Mouse (Mus musculus) erythroblast, embryonic 14.5 days (primary cell): ENCODE data around the gene Trip12.

ENCODE experiments used
- GATA1 ChIP-seq: IDR thresholded peaks from 2 replicates; pipeline ENCODE4 v1.6.1; 2012; ENCODE audit warnings: low read length, inconsistent platforms, mixed read lengths
- TAL1 ChIP-seq: IDR thresholded peaks from 3 replicates; pipeline ENCODE4 v1.6.1; 2012; ENCODE audit warnings: low read length, inconsistent platforms, mixed read lengths

- TF ChIP-seq GATA1: no peak
- no peak for TF ChIP-seq TAL1
These were observed 42.6 kb upstream of the Trip12 start for GRCm38 (mm10) chr1:84882937-84883336.
